Mouse (Mus musculus): ENCODE measurements around the gene Ppara. TPM values are rescaled to one million over a fixed set of nuclear protein-coding genes. Genes with fewer than 3 reads are reported as not detected.

Gene Ppara
- total and polyA plus RNA-seq, 3 experiments: 0.27 to 0.78 TPM; not detected in 1

DNA sequence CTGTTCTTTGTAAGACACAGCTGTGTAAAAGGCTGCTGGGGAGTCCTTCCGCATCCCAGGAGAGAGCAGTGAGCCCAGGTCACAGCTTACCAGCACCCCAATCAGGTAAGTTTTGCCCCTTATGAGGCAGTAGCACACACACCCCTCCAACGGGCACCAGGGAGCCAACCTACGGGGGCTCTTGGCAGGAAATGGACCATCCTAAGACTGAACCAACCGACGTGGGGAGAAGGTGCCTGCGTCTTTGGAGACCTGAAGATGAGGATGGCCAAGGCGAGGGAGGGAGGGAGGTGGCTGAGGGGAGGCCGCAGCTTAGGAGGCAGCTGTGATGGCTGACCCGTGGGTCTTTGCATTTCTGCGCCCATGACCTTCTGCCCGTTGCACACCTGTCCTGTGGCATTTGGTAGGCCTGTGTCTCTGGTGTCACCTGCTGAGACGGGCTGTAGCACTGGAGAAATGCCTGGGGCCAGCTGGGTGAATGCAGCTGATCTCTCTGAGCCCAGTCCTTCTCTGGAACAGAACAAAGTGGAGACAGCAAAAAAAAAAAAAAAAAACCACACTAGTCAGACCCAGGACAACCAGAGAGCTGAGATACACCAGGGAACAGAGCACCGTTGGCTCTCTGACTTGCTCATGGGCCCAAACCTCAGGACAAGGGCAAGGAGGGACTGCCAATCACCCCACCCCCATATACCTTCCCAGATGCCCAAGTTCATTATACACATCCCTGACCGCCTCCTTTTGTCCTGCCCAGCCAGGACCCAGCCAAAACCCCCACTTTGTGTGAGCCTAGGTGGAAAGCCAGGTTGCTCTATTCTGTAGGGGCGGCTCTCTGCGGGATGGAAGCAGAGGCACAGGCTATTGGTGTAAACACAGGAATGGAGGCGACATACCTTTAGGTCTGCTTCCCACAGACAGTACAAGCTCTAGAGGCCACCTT, 23.9 kb upstream of the Ppara start:
- no peak for DNase-seq (ENCODE audit: low read depth, low spot score)
- Histone ChIP-seq H3K4me3 (ENCODE audit: control insufficient read depth in 1 of 2, insufficient read depth in 1 of 2, low read depth in 2 of 2, low read length in 2 of 2) (no peak overlapping the region), H3K36me3 (ENCODE audit: control insufficient read depth in 1 of 2, insufficient read depth in 2 of 2, low read length in 2 of 2) (no peaks in the 10 kb centered on the region), H3K9ac (ENCODE audit: control insufficient read depth, low read depth, low read length, poor library complexity, severe bottlenecking) (no peak overlapping the region), H3K79me2 (ENCODE audit: control insufficient read depth, insufficient read depth, low read length, poor library complexity) (no peaks in the 10 kb centered on the region), H3K4me1 (ENCODE audit: control insufficient read depth in 1 of 2, insufficient read depth in 2 of 2, low read length in 2 of 2) (no peaks in the 10 kb centered on the region), H3K27ac (ENCODE audit: control insufficient read depth, low read depth, low read length) (no peak overlapping the region), H3K9me3 (replicated peaks; ENCODE audit: insufficient read depth, low read length) (no peaks in the 10 kb centered on the region), H3K27me3 (ENCODE audit: control insufficient read depth in 1 of 2, insufficient read depth in 2 of 2, low read length in 2 of 2) (no peaks in the 10 kb centered on the region)
- TF ChIP-seq POLR2A (IDR thresholded peaks at IDR 0.05; ENCODE audit: control insufficient read depth in 1 of 2, insufficient read depth in 1 of 2, low read depth in 1 of 2, low read length in 2 of 2, poor library complexity in 1 of 2): no peak
- no peak for TF ChIP-seq TBP (IDR thresholded peaks at IDR 0.05; ENCODE audit: low read depth, low read length)
- TF ChIP-seq ZC3H11A (IDR thresholded peaks at IDR 0.05; ENCODE audit: low read depth, low read length): no peak
- TF ChIP-seq USF1 (IDR thresholded peaks at IDR 0.05; ENCODE audit: low read depth, low read length): no peak
- no peak for TF ChIP-seq USF2 (IDR thresholded peaks at IDR 0.05; ENCODE audit: borderline replicate concordance in 1 of 2, insufficient read depth in 1 of 2, low read depth in 1 of 2, low read length in 2 of 2)
- TF ChIP-seq BHLHE40 (IDR thresholded peaks at IDR 0.05; ENCODE audit: borderline replicate concordance, low read depth, low read length): no peak
- TF ChIP-seq GATA1 (IDR thresholded peaks at IDR 0.05; ENCODE audit: low read depth, low read length): no peak
- no peak for TF ChIP-seq TAL1 (IDR thresholded peaks at IDR 0.05; ENCODE audit: low read length)
- TF ChIP-seq MEF2A (IDR thresholded peaks at IDR 0.05; ENCODE audit: extremely low read depth, insufficient replicate concordance, low read depth, low read length, poor library complexity, severe bottlenecking): no peak
- TF ChIP-seq E2F4 (IDR thresholded peaks at IDR 0.05; ENCODE audit: borderline replicate concordance, low read depth, low read length): no peak
- TF ChIP-seq ZMIZ1 (IDR thresholded peaks at IDR 0.05; ENCODE audit: low read depth, low read length): no peak

DNA sequence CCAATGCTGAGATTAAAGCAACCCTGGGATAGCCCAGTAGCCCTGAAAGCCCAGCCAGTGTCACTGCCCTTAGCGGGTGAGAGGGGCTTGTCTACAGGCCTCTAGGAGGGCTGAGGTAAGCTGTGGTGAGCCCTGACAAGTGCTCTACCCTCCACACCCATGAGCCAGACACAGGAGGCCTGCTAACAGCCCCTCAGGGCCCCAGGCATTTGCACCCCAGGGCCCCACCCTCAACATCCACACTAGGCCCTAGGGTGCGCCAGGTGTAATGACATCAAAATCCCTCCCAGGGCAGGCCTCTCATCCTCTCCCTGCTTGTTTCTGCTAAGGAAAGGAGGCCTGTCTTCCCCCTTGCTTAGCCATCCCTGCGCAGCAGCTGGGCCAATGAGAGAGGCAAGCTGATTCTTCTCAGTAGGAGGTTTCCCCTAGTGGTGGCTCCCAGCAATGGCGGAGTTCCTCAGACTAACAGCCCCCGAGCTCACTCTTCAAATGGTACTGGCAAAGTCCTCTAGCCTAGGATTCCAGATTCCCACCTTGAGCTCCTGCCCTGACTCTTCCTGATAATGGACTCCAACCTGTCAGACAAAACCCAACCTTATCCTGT, 22.1 kb upstream of the Ppara start:
- no peaks in the 10 kb centered on the region for H3K27me3 ChIP-seq (ENCODE audit: control insufficient read depth in 1 of 2, insufficient read depth in 2 of 2, low read length in 2 of 2)
- no peak overlapping the region for H3K9ac ChIP-seq (ENCODE audit: control insufficient read depth, low read depth, low read length, poor library complexity, severe bottlenecking)
- H3K79me2 ChIP-seq (ENCODE audit: control insufficient read depth, insufficient read depth, low read length, poor library complexity): no peaks in the 10 kb centered on the region
- DNase-seq (ENCODE audit: low read depth, low spot score): no peak
- no peak overlapping the region for H3K4me3 ChIP-seq (ENCODE audit: control insufficient read depth in 1 of 2, insufficient read depth in 1 of 2, low read depth in 2 of 2, low read length in 2 of 2)
- TF ChIP-seq ZMIZ1 (IDR thresholded peaks at IDR 0.05; ENCODE audit: low read depth, low read length): no peak
- TF ChIP-seq ZNF384 (IDR thresholded peaks at IDR 0.05; ENCODE audit: low read depth, low read length): no peak
- TF ChIP-seq SMC3 (IDR thresholded peaks at IDR 0.05; ENCODE audit: low read depth, low read length): no peak
- TF ChIP-seq E2F4 (IDR thresholded peaks at IDR 0.05; ENCODE audit: borderline replicate concordance, low read depth, low read length): no peak
- no peak for TF ChIP-seq MXI1 (IDR thresholded peaks at IDR 0.05; ENCODE audit: low read depth, low read length)
- TF ChIP-seq USF2 (IDR thresholded peaks at IDR 0.05; ENCODE audit: borderline replicate concordance in 1 of 2, insufficient read depth in 1 of 2, low read depth in 1 of 2, low read length in 2 of 2): no peak
- TF ChIP-seq UBTF (IDR thresholded peaks at IDR 0.05; ENCODE audit: borderline replicate concordance, insufficient read depth, low read depth, low read length): no peak
- TF ChIP-seq CTCF (IDR thresholded peaks at IDR 0.05 in 2 of 3, conservative IDR thresholded peaks at IDR 0.05 in 1 of 3; ENCODE audit: control insufficient read depth in 1 of 3, insufficient read depth in 1 of 3, low read depth in 2 of 3, low read length in 3 of 3, poor library complexity in 1 of 3, severe bottlenecking in 1 of 3): no peak
- TF ChIP-seq RAD21 (IDR thresholded peaks at IDR 0.05; ENCODE audit: low read depth, low read length): no peak
- TF ChIP-seq CHD1 (IDR thresholded peaks at IDR 0.05; ENCODE audit: low read depth, low read length): no peak
- TF ChIP-seq CHD2 (IDR thresholded peaks at IDR 0.05; ENCODE audit: low read length): no peak
- TF ChIP-seq MAX (IDR thresholded peaks at IDR 0.05; ENCODE audit: low read length): no peak
- TF ChIP-seq NRF1 (IDR thresholded peaks at IDR 0.05; ENCODE audit: insufficient read depth, low read depth, low read length, poor library complexity, severe bottlenecking): no peak
- no peak for TF ChIP-seq NELFE (IDR thresholded peaks at IDR 0.05; ENCODE audit: low read depth, low read length)
- TF ChIP-seq POLR2A (IDR thresholded peaks at IDR 0.05; ENCODE audit: control insufficient read depth in 1 of 2, insufficient read depth in 1 of 2, low read depth in 1 of 2, low read length in 2 of 2, poor library complexity in 1 of 2): no peak
- no peak overlapping the region for H3K27ac ChIP-seq (ENCODE audit: control insufficient read depth, low read depth, low read length)
- H3K4me1 ChIP-seq (ENCODE audit: control insufficient read depth in 1 of 2, insufficient read depth in 2 of 2, low read length in 2 of 2): no peaks in the 10 kb centered on the region
- H3K36me3 ChIP-seq (ENCODE audit: control insufficient read depth in 1 of 2, insufficient read depth in 2 of 2, low read length in 2 of 2): no peaks in the 10 kb centered on the region
- no peaks in the 10 kb centered on the region for H3K9me3 ChIP-seq (replicated peaks; ENCODE audit: insufficient read depth, low read length)

All from MEL (cell line).